Mouse (Mus musculus): ENCODE results near the gene Fpr1. TPM values are rescaled to one million over a fixed set of nuclear protein-coding genes. Genes with fewer than 3 reads are reported as not detected.
"Not testable (repeated sequence)": the region's sequence is repeated elsewhere in the genome, so short reads cannot be mapped to it uniquely, and the experiment has no call there.

Gene Fpr1
- not detected in 2 replicates for polyA plus RNA-seq (2015; fragmentation: Nextera tagmentation; extraction: Ambion mirVana)

DNA sequence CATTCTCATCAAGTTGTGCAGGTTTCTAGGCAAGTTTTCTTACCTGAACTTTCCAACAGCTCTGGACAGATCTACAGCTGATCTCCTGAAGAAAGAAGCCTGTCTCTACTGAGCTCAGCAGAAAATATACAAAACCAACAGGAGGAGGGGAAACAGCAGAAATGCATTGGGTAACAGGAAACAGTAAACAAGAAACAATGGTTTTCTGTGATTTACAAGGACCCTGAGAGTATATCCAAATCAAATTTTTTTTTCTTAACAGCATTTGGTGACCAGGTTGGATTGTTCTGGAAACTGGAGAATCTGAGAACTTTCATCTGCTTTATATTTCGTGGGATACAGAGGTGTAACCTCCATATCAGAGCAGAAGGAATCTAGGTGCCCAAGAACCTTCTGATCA lies at the start of gene Fpr1:
Gene Fpr1, minus strand, starts transcription at position 101 of the 400 bp plus-strand sequence.
- Histone ChIP-seq H3K9ac (replicated peaks; ENCODE audit: low read depth, low read length) (no peak within 1 kb of the TSS), H3K27ac (ENCODE audit: low read length) (no peak within 1 kb of the TSS), H3K27me3 (replicated peaks; ENCODE audit: control insufficient read depth, insufficient read depth, low read length) (no peaks in the 10 kb centered on the region), H3K9me3 (ENCODE audit: control insufficient read depth, low read length) (no peaks in the 10 kb centered on the region), H3K4me3 (replicated peaks; ENCODE audit: low read length) (no peak within 1 kb of the TSS), H3K4me2 (ENCODE audit: low read length) (no peak within 1 kb of the TSS), H3K36me3 (ENCODE audit: control insufficient read depth, insufficient read depth) (no peaks in the 10 kb centered on the region), H3K4me1 (replicated peaks; ENCODE audit: control insufficient read depth, insufficient read depth, low read length) (no peaks in the 10 kb centered on the region)
- WGBS: 59% methylated on average over 1 of the region's 1 CpGs
- ATAC-seq: no peak

GRCm38 (mm10) chr17:17917782-17918181 lies 34.0 kb upstream of the Fpr1 start:
- H3K36me3 ChIP-seq (ENCODE audit: control insufficient read depth, insufficient read depth): no peaks in the 10 kb centered on the region
- no peak overlapping the region for H3K27ac ChIP-seq (ENCODE audit: low read length)
- no peaks in the 10 kb centered on the region for H3K27me3 ChIP-seq (replicated peaks; ENCODE audit: control insufficient read depth, insufficient read depth, low read length)
- H3K4me1 ChIP-seq (replicated peaks; ENCODE audit: control insufficient read depth, insufficient read depth, low read length): no peaks in the 10 kb centered on the region
- H3K9me3 ChIP-seq (ENCODE audit: control insufficient read depth, low read length): no peaks in the 10 kb centered on the region
- no peak overlapping the region for H3K4me2 ChIP-seq (ENCODE audit: low read length)
- H3K9ac ChIP-seq (replicated peaks; ENCODE audit: low read depth, low read length): no peak overlapping the region
- H3K4me3 ChIP-seq (replicated peaks; ENCODE audit: low read length): no peak overlapping the region
- ATAC-seq: no peak

- H3K9ac ChIP-seq (replicated peaks; ENCODE audit: low read depth, low read length): no peak overlapping the region
- no peak overlapping the region for H3K4me3 ChIP-seq (replicated peaks; ENCODE audit: low read length)
- no peaks in the 10 kb centered on the region for H3K36me3 ChIP-seq (ENCODE audit: control insufficient read depth, insufficient read depth)
- H3K4me1 ChIP-seq (replicated peaks; ENCODE audit: control insufficient read depth, insufficient read depth, low read length): no peaks in the 10 kb centered on the region
- no peak overlapping the region for H3K4me2 ChIP-seq (ENCODE audit: low read length)
- no peaks in the 10 kb centered on the region for H3K9me3 ChIP-seq (ENCODE audit: control insufficient read depth, low read length)
- no peak overlapping the region for H3K27ac ChIP-seq (ENCODE audit: low read length)
- WGBS: 96% methylated on average over 1 of the region's 1 CpGs
- H3K27me3 ChIP-seq (replicated peaks; ENCODE audit: control insufficient read depth, insufficient read depth, low read length): no peaks in the 10 kb centered on the region
- no peak for ATAC-seq
Observed at GRCm38 (mm10) chr17:17917376-17917775, 33.6 kb upstream of the Fpr1 start.

DNA sequence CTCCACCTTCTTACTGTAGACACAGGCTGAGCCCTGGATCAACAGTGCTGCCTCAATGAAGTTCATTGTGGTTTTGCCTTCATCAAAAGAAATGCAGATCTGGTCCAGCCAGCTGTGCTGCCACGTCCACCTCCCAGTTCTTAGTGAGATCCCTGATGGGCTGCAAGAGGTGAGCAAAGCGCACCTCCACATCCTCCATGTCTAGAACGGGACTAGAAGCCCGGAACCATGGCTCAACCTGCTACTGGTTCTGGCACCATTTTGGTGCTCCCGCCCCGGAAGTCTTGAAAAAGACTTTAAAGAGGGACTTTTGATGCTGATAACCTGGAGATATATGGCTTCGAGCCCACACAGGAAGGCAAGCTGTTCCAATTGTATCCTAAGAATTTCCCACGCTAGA lies 28.9 kb upstream of the Fpr1 start:
- ATAC-seq; H3K4me3 ChIP-seq (replicated peaks; ENCODE audit: low read length); H3K9me3 ChIP-seq (ENCODE audit: control insufficient read depth, low read length); H3K36me3 ChIP-seq (ENCODE audit: control insufficient read depth, insufficient read depth); H3K4me1 ChIP-seq (replicated peaks; ENCODE audit: control insufficient read depth, insufficient read depth, low read length); H3K27ac ChIP-seq (ENCODE audit: low read length); H3K4me2 ChIP-seq (ENCODE audit: low read length); H3K27me3 ChIP-seq (replicated peaks; ENCODE audit: control insufficient read depth, insufficient read depth, low read length); H3K9ac ChIP-seq (replicated peaks; ENCODE audit: low read depth, low read length): not testable (repeated sequence)
- 90% methylated on average over 8 of the region's 8 CpGs for WGBS

DNA sequence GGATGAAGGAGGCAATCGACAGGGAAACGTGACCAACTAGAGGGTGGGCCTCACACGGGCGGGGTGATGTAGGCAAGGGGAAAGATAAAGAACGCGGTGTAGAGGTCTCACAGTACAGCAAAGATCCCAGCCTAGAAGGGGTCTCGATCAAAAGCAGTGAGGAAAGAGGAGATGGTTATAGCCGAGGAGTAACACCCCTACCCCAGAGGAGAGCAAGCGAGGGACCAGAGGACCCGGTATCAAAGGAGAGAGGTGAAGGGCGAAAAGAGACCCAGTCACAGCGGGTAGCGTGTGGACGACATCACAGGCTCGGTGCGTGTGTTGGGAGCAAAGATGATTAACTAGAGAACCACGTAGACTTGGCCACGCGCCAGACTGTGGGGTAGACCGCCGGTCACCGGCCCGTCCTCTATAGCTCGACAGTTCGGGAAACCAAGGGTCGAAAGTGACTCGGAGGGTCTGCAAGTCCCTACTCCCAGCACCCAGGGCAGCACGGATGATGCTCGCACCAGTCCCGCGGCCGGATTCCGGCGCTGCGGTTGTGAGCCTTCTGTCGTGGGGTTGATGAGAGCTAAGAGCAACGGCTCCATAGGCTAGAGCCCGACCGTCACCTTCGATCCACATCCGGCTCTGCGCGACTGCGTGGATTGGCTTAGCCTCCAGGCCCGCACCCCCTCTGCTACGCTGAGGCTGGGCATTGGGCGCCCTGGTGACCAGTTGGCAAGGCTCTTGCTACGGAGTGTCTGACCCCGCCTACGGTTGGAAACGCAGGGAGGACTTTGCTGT lies 26.1 kb upstream of the Fpr1 start:
- WGBS: 22% methylated on average over 51 of the region's 51 CpGs
- no peak overlapping the region; the same call in 1 of the 2 replicates for H3K27ac ChIP-seq (ENCODE audit: low read length)
- ATAC-seq: peak; percentile 99

GRCm38 (mm10) chr17:17900768-17901167 lies 17.0 kb upstream of the Fpr1 start:
- Histone ChIP-seq H3K4me2 (ENCODE audit: low read length) (no peak overlapping the region), H3K4me1 (replicated peaks; ENCODE audit: control insufficient read depth, insufficient read depth, low read length) (no peaks in the 10 kb centered on the region), H3K9ac (replicated peaks; ENCODE audit: low read depth, low read length) (no peak overlapping the region), H3K27me3 (replicated peaks; ENCODE audit: control insufficient read depth, insufficient read depth, low read length) (no peaks in the 10 kb centered on the region), H3K4me3 (replicated peaks; ENCODE audit: low read length) (no peak overlapping the region), H3K36me3 (ENCODE audit: control insufficient read depth, insufficient read depth) (no peaks in the 10 kb centered on the region), H3K9me3 (ENCODE audit: control insufficient read depth, low read length) (no peaks in the 10 kb centered on the region), H3K27ac (ENCODE audit: low read length) (no peak overlapping the region)
- WGBS: 90% methylated on average over 1 of the region's 1 CpGs
- ATAC-seq: no peak

More for the DNA sequence above, 26.1 kb upstream of the Fpr1 start:
- Histone ChIP-seq H3K9me3 (ENCODE audit: control insufficient read depth, low read length) (no peaks in the 10 kb centered on the region), H3K4me3 (replicated peaks; ENCODE audit: low read length) (peak overlapping the region; percentile 53), H3K9ac (replicated peaks; ENCODE audit: low read depth, low read length) (peak overlapping the region; percentile 64), H3K4me2 (ENCODE audit: low read length) (peak overlapping the region; percentile 76), H3K27me3 (replicated peaks; ENCODE audit: control insufficient read depth, insufficient read depth, low read length) (no peaks in the 10 kb centered on the region), H3K36me3 (ENCODE audit: control insufficient read depth, insufficient read depth) (no peaks in the 10 kb centered on the region), H3K4me1 (replicated peaks; ENCODE audit: control insufficient read depth, insufficient read depth, low read length) (peaks cover 3% of the 10 kb centered on the region; the same call in 1 of the 2 replicates)

DNA sequence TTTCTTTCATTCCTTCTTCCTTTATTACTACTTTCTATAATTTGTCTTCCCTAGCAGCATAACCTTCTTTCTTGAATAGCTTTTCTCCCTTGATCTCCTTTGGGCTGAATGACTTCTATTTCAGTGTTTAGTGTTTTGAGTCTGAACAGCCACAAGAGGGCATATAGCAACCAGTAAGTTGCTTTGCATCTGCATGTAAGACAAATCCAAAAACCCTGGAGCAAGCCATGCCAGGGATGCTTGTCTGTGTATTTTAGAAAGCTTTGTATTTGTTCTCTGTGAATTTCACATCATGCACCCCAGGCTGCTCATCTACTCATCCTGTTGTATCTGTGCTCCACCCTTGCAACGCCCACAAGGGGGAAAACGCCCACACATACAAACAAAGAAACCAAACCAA lies 15.5 kb upstream of the Fpr1 start:
- H3K9ac ChIP-seq (replicated peaks; ENCODE audit: low read depth, low read length): no peak overlapping the region
- no peaks in the 10 kb centered on the region for H3K36me3 ChIP-seq (ENCODE audit: control insufficient read depth, insufficient read depth)
- H3K27ac ChIP-seq (ENCODE audit: low read length): no peak overlapping the region
- no peaks in the 10 kb centered on the region for H3K27me3 ChIP-seq (replicated peaks; ENCODE audit: control insufficient read depth, insufficient read depth, low read length)
- WGBS: 77% methylated on average over 2 of the region's 2 CpGs
- H3K4me3 ChIP-seq (replicated peaks; ENCODE audit: low read length): no peak overlapping the region
- no peaks in the 10 kb centered on the region for H3K4me1 ChIP-seq (replicated peaks; ENCODE audit: control insufficient read depth, insufficient read depth, low read length)
- no peaks in the 10 kb centered on the region for H3K9me3 ChIP-seq (ENCODE audit: control insufficient read depth, low read length)
- no peak overlapping the region for H3K4me2 ChIP-seq (ENCODE audit: low read length)
- ATAC-seq: 0 out of 2 replicates have a peak, but pooled peaks have one; percentile 33

DNA sequence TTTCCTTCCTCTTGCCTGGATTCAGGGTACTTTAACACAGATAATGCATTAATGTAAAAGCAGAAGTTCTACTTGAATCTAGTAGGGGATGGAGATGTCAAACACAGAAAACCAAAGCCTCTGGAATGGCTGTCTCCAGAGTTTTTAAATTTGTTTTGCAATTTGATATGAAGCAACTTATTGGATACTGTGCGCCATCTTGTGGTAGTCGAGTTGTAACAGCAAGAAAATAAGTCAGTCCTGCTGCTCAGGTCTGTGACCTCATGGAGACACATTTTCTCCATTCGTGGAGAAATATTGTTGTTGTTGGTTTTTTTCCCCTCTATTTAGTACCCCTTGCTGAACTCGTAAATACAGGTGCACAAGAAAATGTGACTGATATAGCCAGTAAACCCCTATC lies 12.3 kb upstream of the Fpr1 start:
- no peaks in the 10 kb centered on the region for H3K9me3 ChIP-seq (ENCODE audit: control insufficient read depth, low read length)
- H3K9ac ChIP-seq (replicated peaks; ENCODE audit: low read depth, low read length): no peak overlapping the region
- H3K4me3 ChIP-seq (replicated peaks; ENCODE audit: low read length): no peak overlapping the region
- no peaks in the 10 kb centered on the region for H3K36me3 ChIP-seq (ENCODE audit: control insufficient read depth, insufficient read depth)
- H3K4me2 ChIP-seq (ENCODE audit: low read length): no peak overlapping the region
- H3K27ac ChIP-seq (ENCODE audit: low read length): no peak overlapping the region
- no peaks in the 10 kb centered on the region for H3K4me1 ChIP-seq (replicated peaks; ENCODE audit: control insufficient read depth, insufficient read depth, low read length)
- H3K27me3 ChIP-seq (replicated peaks; ENCODE audit: control insufficient read depth, insufficient read depth, low read length): no peaks in the 10 kb centered on the region
- ATAC-seq: peak; percentile 33; the same call in 1 of the 2 replicates
- WGBS: 5% methylated on average over 4 of the region's 4 CpGs

DNA sequence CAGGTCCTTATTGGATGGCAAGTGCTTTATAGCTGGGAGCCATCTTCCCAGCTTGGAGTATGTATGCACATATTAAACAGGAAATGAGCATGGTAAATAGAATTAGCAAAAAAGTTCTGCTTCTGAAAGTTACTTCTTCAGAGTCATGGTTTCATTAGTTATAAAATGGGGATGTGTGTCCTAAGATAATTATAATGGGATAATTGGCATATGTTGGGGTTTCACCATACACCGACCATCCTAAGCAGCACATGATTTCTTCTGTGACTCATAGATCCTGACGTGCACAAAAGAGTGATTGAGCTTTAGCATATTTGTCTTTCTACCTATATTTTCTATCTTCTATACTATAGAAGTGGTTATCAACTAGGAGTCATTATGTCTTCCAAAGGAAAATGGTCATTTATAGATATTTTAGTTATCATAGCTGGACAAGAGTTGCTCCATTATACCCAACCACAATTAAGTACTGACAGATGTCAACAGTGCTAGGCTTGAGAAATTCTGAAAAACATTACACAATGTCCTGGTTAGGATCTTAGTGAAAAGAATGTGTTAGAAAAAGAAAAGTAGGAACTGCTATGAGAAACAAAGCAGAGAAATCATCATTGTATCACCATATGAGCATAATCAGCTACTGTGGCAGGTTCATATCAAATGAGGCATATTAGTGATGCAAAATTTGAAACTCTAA lies 6.1 kb upstream of the Fpr1 start:
- ATAC-seq: no peak
- Histone ChIP-seq H3K9ac (replicated peaks; ENCODE audit: low read depth, low read length) (no peak overlapping the region), H3K27me3 (replicated peaks; ENCODE audit: control insufficient read depth, insufficient read depth, low read length) (no peaks in the 10 kb centered on the region), H3K9me3 (ENCODE audit: control insufficient read depth, low read length) (no peaks in the 10 kb centered on the region), H3K4me1 (replicated peaks; ENCODE audit: control insufficient read depth, insufficient read depth, low read length) (no peaks in the 10 kb centered on the region), H3K27ac (ENCODE audit: low read length) (no peak overlapping the region), H3K4me3 (replicated peaks; ENCODE audit: low read length) (no peak overlapping the region), H3K36me3 (ENCODE audit: control insufficient read depth, insufficient read depth) (no peaks in the 10 kb centered on the region), H3K4me2 (ENCODE audit: low read length) (no peak overlapping the region)
- 94% methylated on average over 2 of the region's 2 CpGs for WGBS
